Comparison of ENCODE assay signal across 8 mouse cellular contexts in genomic region chr1:91412286-91413029, GRCm38 (mm10). TPM values are rescaled to one million over a fixed set of nuclear protein-coding genes. Genes with fewer than 3 reads are reported as not detected.
DNase-seq lines count a peak whose midpoint lies in the region; ATAC-seq and TF ChIP-seq lines count a peak whose summit lies in the region.

No protein-coding gene starts in this region.

- no peak for TF ChIP-seq POLR2A in CH12.LX (IDR thresholded peaks at IDR 0.05; ENCODE audit: low read depth, low read length)

- TF ChIP-seq EP300 in CH12.LX (IDR thresholded peaks at IDR 0.05; ENCODE audit: low read length) = no peak

- peaks cover 9 to 25% of the 10 kb centered on the region in 2 experiments for H3K4me1 ChIP-seq in CH12.LX (ENCODE audit: control insufficient read depth in 1 of 2, insufficient read depth in 2 of 2)
- H3K4me1 ChIP-seq in brown adipose tissue, adult 24 weeks (ENCODE audit: control insufficient read depth, insufficient read depth, insufficient read length, low read length) = no peaks in the 10 kb centered on the region

- intact Hi-C loops in gastrocnemius, postnatal 14 days (cut with DNase I; ENCODE audit: low total_unique reads) = no loop called here
- intact Hi-C loops in gastrocnemius, postnatal 36 days (cut with DNase I) = no loop called here

- 0 out of 2 replicates have a peak overlapping the region, but pooled peaks have one; percentile 36 for H3K27ac ChIP-seq in CH12.LX (ENCODE audit: insufficient read depth, low read depth)
- H3K27ac ChIP-seq in brown adipose tissue, adult 24 weeks (replicated peaks; ENCODE audit: low read depth, low read length) = no peak overlapping the region

- peak overlapping the region; percentile 74 to 94 (median 91) for H3K4me3 ChIP-seq in CH12.LX (replicated peaks in 1 of 3; ENCODE audit: low read depth in 2 of 3, low read length in 2 of 3, poor library complexity in 1 of 3)
- peak overlapping the region; percentile 86 for H3K4me3 ChIP-seq in brown adipose tissue, adult 24 weeks (ENCODE audit: insufficient read depth, low read depth, low read length)

- H3K9ac ChIP-seq in CH12.LX (ENCODE audit: insufficient read depth, low read depth) = peak overlapping the region; percentile 80

- H3K9me3 ChIP-seq in CH12.LX (replicated peaks; ENCODE audit: low read length) = no peaks in the 10 kb centered on the region

- TF ChIP-seq CTCF in CH12.LX (conservative IDR thresholded peaks at IDR 0.05 in 1 of 2, IDR thresholded peaks at IDR 0.05 in 1 of 2; ENCODE audit: low read depth in 2 of 2, low read length in 2 of 2) = no peak

- ATAC-seq in granulocyte monocyte progenitor cell, adult 5-6 weeks (replicated peaks; ENCODE audit: poor library complexity, severe bottlenecking) = peak; percentile 24

- H3K79me2 ChIP-seq in CH12.LX (replicated peaks; ENCODE audit: control insufficient read depth, extremely low read depth, insufficient read depth, poor library complexity, severe bottlenecking) = no peaks in the 10 kb centered on the region

- peak; percentile 32 for DNase-seq in gastrocnemius, postnatal 14 days
- DNase-seq in gastrocnemius, postnatal 36 days = no peak
- DNase-seq in CH12.LX (ENCODE audit: extremely low read depth) = no peak
- DNase-seq in kidney, postnatal 10 days = peak; percentile 59
- DNase-seq in mesoderm, embryonic 11.5 days (ENCODE audit: low read depth, low spot score) = peak; percentile 26
- no peak for DNase-seq in layer of hippocampus, adult 9-11 months

- peak overlapping the region; percentile 37 for H3K4me2 ChIP-seq in CH12.LX (ENCODE audit: insufficient read depth, low read depth, poor library complexity, severe bottlenecking)

- in situ Hi-C loops in CH12.LX (cut with MboI; ENCODE audit: low pct_ligation_motif_present, low pct_unique_long_range_greater_than_20kb, low sequenced_read_pairs) = no loop called here

- TF ChIP-seq RAD21 in CH12.LX (IDR thresholded peaks at IDR 0.05; ENCODE audit: low read depth, low read length) = no peak

- no peaks in the 10 kb centered on the region for H3K27me3 ChIP-seq in CH12.LX (replicated peaks)

- H3K36me3 ChIP-seq in CH12.LX (replicated peaks in 1 of 2; ENCODE audit: control insufficient read depth in 1 of 2, insufficient read depth in 1 of 2, low read length in 1 of 2) = peaks cover 8 to 25% of the 10 kb centered on the region in 2 experiments

- dilution Hi-C loops in CH12.LX (cut with MboI; ENCODE audit: extremely low pct_ligation_motif_present, extremely low pct_unique_long_range_greater_than_20kb, low sequenced_read_pairs) = no loop called here

TF ChIP-seq in CH12.LX, 34 proteins besides CTCF, POLR2A, EP300 and RAD21:
- 0 out of 2 replicates have a peak, but pooled peaks have one; percentile 3 for TF ChIP-seq BHLHE40 (IDR thresholded peaks at IDR 0.05; ENCODE audit: low read depth, low read length)
- TF ChIP-seq MAX (IDR thresholded peaks at IDR 0.05; ENCODE audit: low read length) = no peak
- peak; percentile 73 for TF ChIP-seq NRF1 (IDR thresholded peaks at IDR 0.05; ENCODE audit: low read depth, low read length)
TF ChIP-seq in CH12.LX: peak in this region for 2.

RNA-seq across cellular contexts. Expression of gene Hes6, which starts 1.4 kb away (rescaled TPM):
- 10 to 100 TPM; 13.6 to 15.2 TPM for total RNA-seq in gastrocnemius, postnatal 14 days (2021)
- 1 to 10 TPM; 7.5 to 7.9 TPM for total RNA-seq in gastrocnemius, postnatal 36 days (2021)
- total RNA-seq in CH12.LX (2012; rRNA removed) (25.7 and 32.7 TPM in 2 replicates), CH12.LX (2014; rRNA removed) (14.6 and 15.4 TPM in 2 replicates)
- polyA plus RNA-seq in CH12.LX (2012; ENCODE audit: insufficient read length, low read depth) = 21.1 and 21.4 TPM in 2 replicates
- polyA plus RNA-seq in brown adipose tissue, adult 24 weeks (2012; ENCODE audit: insufficient read depth, insufficient read length, missing spikeins) = 7.8 and 10.9 TPM in 2 replicates
- total RNA-seq in granulocyte monocyte progenitor cell, adult 5-6 weeks (2014; fragmentation: Nextera tagmentation) = 45.9 and 51.9 TPM in 2 replicates
- 29.1 TPM in 2 replicates for total RNA-seq in granulocyte monocyte progenitor cell, adult 5-6 weeks (2017)

RNA-seq across cellular contexts. Expression of gene Ilkap, which starts 13.8 kb away (rescaled TPM):
- 10 to 100 TPM; 32.1 to 33.4 TPM for total RNA-seq in gastrocnemius, postnatal 14 days (2021)
- 10 to 100 TPM; 33.2 TPM for total RNA-seq in gastrocnemius, postnatal 36 days (2021)
- total RNA-seq in CH12.LX (2012; rRNA removed) (77.9 and 98.8 TPM in 2 replicates), CH12.LX (2014; rRNA removed) (79.1 and 100 TPM in 2 replicates)
- polyA plus RNA-seq in CH12.LX (2012; ENCODE audit: insufficient read length, low read depth) = 101 and 115 TPM in 2 replicates
- polyA plus RNA-seq in brown adipose tissue, adult 24 weeks (2012; ENCODE audit: insufficient read depth, insufficient read length, missing spikeins) = 37.9 and 39.9 TPM in 2 replicates
- 108 and 113 TPM in 2 replicates for total RNA-seq in granulocyte monocyte progenitor cell, adult 5-6 weeks (2014; fragmentation: Nextera tagmentation)
- 109 and 111 TPM in 2 replicates for total RNA-seq in granulocyte monocyte progenitor cell, adult 5-6 weeks (2017)

RNA-seq across cellular contexts. Expression of gene Erfe, which starts 46.2 kb away (rescaled TPM):
- total RNA-seq in gastrocnemius, postnatal 14 days (2021) = 1 to 10 TPM; 2.0 to 2.6 TPM
- 1 to 10 TPM; 1.8 to 2.1 TPM for total RNA-seq in gastrocnemius, postnatal 36 days (2021)
- total RNA-seq in CH12.LX (2012; rRNA removed) = 5.7 and 8.4 TPM in 2 replicates
- total RNA-seq in CH12.LX (2014; rRNA removed) = 2.1 and 2.2 TPM in 2 replicates
- 1.8 and 2.3 TPM in 2 replicates for polyA plus RNA-seq in CH12.LX (2012; ENCODE audit: insufficient read length, low read depth)
- polyA plus RNA-seq in brown adipose tissue, adult 24 weeks (2012; ENCODE audit: insufficient read depth, insufficient read length, missing spikeins) = not detected in 2 replicates
- 0.24 TPM in 1 of 2 replicates, not detected in the other for total RNA-seq in granulocyte monocyte progenitor cell, adult 5-6 weeks (2014; fragmentation: Nextera tagmentation)
- 0.26 TPM in 1 of 2 replicates, not detected in the other for total RNA-seq in granulocyte monocyte progenitor cell, adult 5-6 weeks (2017)

RNA-seq across cellular contexts. Expression of gene Per2, which starts 46.7 kb away (rescaled TPM):
- total RNA-seq in gastrocnemius, postnatal 14 days (2021) = 1 to 10 TPM; 2.9 to 9.2 TPM
- 1 to 10 TPM; 6.7 to 9.9 TPM for total RNA-seq in gastrocnemius, postnatal 36 days (2021)
- total RNA-seq in CH12.LX (2012; rRNA removed) = 4.2 and 4.7 TPM in 2 replicates
- total RNA-seq in CH12.LX (2014; rRNA removed) = 2.7 and 2.8 TPM in 2 replicates
- 5.2 and 5.8 TPM in 2 replicates for polyA plus RNA-seq in CH12.LX (2012; ENCODE audit: insufficient read length, low read depth)
- polyA plus RNA-seq in brown adipose tissue, adult 24 weeks (2012; ENCODE audit: insufficient read depth, insufficient read length, missing spikeins) = 1.6 and 6.7 TPM in 2 replicates
- total RNA-seq in granulocyte monocyte progenitor cell, adult 5-6 weeks (2014; fragmentation: Nextera tagmentation) = 4.3 and 7.8 TPM in 2 replicates
- total RNA-seq in granulocyte monocyte progenitor cell, adult 5-6 weeks (2017) = 3.2 and 8.7 TPM in 2 replicates

Comparison
In these comparisons a context has a peak if more than half of its experiments do, and no peak if none do; other contexts are left out.
1. DNase-seq: peak in gastrocnemius, postnatal 14 days (single experiment), kidney, postnatal 10 days (single experiment) and mesoderm, embryonic 11.5 days (single experiment); none in gastrocnemius, postnatal 36 days (0 of 2), CH12.LX (single experiment) and layer of hippocampus, adult 9-11 months (single experiment).